Mouse (Mus musculus) megakaryocyte, embryonic 14.5 days (primary cell): ENCODE measurements around the gene Hes1. TPM values are rescaled to one million over a fixed set of nuclear protein-coding genes. Genes with fewer than 3 reads are reported as not detected.

Experiments
- H3K27me3 ChIP-seq: replicated peaks from 2 replicates; pipeline ENCODE3; 2012; ENCODE audit warnings: inconsistent platforms
- H3K36me3 ChIP-seq: replicated peaks from 2 replicates; pipeline ENCODE3; 2012; ENCODE audit warnings: low read length, inconsistent platforms, mixed read lengths
- H3K4me1 ChIP-seq: 2 replicates; pipeline ENCODE4 v1.6.1; 2012; ENCODE audit warnings: inconsistent platforms
- H3K4me3 ChIP-seq: replicated peaks from 2 replicates; pipeline ENCODE3; 2012; ENCODE audit warnings: moderate library complexity, mild to moderate bottlenecking, inconsistent platforms
- H3K9me3 ChIP-seq: 2 replicates; pipeline ENCODE4 v1.6.1; 2012; ENCODE audit warnings: inconsistent platforms
- FLI1 ChIP-seq: IDR thresholded peaks from 2 replicates; pipeline ENCODE4 v1.6.1; 2012; ENCODE audit warnings: low read length, inconsistent platforms, mixed read lengths
- GATA1 ChIP-seq: IDR thresholded peaks from 3 replicates; pipeline ENCODE4 v1.6.1; 2012; ENCODE audit warnings: mixed read lengths, low read length, inconsistent platforms, borderline replicate concordance
- polyA plus RNA-seq: library from polyadenylated mRNA; stranded (reverse); fragments of >175 nt; gene quantifications from 2 replicates; pipeline ENCODE4 v1.2.3, GENCODE M21; 2012; ENCODE audit warnings: low replicate concordance; ENCODE audit not compliant: insufficient read depth

The Hes1 gene
- polyA plus RNA-seq, 1 experiment: 35.1 TPM

DNA sequence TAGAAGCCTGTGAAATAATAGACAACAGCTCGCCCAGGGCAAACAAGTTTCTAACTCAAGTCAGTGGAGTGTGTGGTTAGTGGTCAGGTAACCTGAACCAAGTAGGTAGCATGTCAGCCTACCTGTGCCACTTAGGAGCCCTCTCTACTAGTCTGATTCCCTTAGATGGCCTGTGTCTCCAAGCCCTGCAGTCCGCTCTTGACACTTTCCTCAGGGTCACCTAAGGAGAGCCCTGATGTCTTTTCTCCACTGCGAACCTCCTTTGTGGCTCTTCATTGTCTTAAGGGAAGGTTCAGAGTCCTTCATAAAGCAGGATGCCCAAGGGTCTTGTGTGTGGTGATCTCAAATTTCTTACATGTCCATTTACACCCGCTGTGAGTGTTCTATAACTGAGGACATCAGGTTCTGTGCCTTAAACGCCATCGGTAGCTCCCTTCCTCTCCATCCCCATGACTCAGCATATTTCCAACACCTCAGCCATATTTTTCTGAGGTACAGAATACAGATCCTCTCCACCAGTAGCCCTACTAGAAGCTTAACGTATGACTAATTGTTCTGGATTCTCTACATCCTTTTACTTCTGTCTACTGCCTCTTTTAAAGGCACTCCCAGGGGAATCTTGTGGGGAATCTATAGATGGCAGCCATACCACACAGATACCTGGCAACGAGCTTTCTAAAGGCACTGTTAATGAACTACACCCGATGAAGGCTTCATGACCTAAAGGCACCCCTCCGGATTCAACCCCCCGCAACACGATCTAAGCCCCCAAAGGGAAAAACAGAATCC, 1.7 kb upstream of the Hes1 start:
- no peaks in the 10 kb centered on the region for H3K9me3 ChIP-seq
- peak overlapping the region; percentile 95 for H3K4me3 ChIP-seq
- peaks cover 51% of the 10 kb centered on the region for H3K27me3 ChIP-seq
- H3K4me1 ChIP-seq: peaks cover 78% of the 10 kb centered on the region
- H3K36me3 ChIP-seq: peaks cover 4% of the 10 kb centered on the region
- no peak for TF ChIP-seq FLI1
- no peak for TF ChIP-seq GATA1

DNA sequence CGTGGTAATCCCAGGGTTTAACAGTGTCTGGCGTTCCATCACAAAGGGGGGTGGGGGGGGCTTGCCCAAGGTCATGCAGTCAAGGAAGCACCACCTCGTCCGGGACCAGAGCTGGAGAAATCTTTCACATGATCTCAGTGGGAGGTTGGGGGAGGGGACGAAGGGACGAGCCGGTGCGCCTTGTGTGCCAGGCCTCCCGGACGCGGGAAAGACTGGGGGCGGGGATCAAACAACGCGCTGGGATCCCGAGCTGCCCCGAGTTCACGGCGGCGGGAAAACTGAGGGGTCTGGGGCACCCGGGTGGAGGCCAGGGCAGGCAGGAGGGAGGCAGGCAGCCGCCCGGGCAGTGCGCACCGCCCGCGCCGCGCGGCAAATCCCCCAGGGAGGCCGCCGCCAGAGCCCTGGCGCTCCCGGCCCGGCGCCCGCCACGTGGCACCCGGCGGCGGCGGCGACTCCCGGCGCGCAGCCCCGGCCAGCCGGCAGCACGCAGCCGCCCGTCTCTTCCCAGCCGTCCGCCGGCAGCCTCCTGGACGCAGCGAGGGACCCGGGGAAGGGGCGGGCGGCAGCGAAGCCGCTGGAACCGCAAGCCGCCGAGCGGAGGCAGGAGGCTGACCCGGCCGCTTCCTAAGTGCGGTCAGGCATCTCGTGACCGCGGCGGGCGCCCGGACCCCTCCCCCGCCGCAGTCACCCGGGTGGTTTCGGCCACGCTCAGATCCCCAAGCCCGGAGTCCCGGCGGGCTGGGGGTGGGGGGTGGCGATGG, 883 bp upstream of the Hes1 start:
- H3K27me3 ChIP-seq: peaks cover 52% of the 10 kb centered on the region
- H3K4me1 ChIP-seq: peaks cover 79% of the 10 kb centered on the region
- peaks cover 4% of the 10 kb centered on the region for H3K36me3 ChIP-seq
- H3K9me3 ChIP-seq: no peaks in the 10 kb centered on the region
- H3K4me3 ChIP-seq: peak overlapping the region; percentile 95
- TF ChIP-seq FLI1: no peak
- TF ChIP-seq GATA1: no peak

- Histone ChIP-seq H3K4me3 (peak overlapping the region; percentile 95), H3K27me3 (peaks cover 48% of the 10 kb centered on the region)
- TF ChIP-seq FLI1: no peak
- no peak for TF ChIP-seq GATA1
Measured at GRCm38 (mm10) chr16:30064613-30065012, 429 bp downstream of the Hes1 start.

DNA sequence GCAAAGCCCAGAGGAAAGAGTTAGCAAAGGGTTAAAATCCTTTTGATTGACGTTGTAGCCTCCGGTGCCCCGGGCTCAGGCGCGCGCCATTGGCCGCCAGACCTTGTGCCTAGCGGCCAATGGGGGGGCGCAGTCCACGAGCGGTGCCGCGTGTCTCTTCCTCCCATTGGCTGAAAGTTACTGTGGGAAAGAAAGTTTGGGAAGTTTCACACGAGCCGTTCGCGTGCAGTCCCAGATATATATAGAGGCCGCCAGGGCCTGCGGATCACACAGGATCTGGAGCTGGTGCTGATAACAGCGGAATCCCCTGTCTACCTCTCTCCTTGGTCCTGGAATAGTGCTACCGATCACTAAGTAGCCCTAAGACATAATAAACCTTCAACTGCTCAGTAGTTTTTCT, 893 bp downstream of the Hes1 start:
- no peak for TF ChIP-seq GATA1
- no peak for TF ChIP-seq FLI1
- Histone ChIP-seq H3K36me3 (peaks cover 4% of the 10 kb centered on the region), H3K4me1 (peaks cover 78% of the 10 kb centered on the region), H3K27me3 (peaks cover 46% of the 10 kb centered on the region), H3K4me3 (peak overlapping the region; percentile 95), H3K9me3 (no peaks in the 10 kb centered on the region)

More at GRCm38 (mm10) chr16:30064613-30065012, 429 bp downstream of the Hes1 start:
- H3K4me1 ChIP-seq: peaks cover 78% of the 10 kb centered on the region
- H3K9me3 ChIP-seq: no peaks in the 10 kb centered on the region
- peaks cover 4% of the 10 kb centered on the region for H3K36me3 ChIP-seq

DNA sequence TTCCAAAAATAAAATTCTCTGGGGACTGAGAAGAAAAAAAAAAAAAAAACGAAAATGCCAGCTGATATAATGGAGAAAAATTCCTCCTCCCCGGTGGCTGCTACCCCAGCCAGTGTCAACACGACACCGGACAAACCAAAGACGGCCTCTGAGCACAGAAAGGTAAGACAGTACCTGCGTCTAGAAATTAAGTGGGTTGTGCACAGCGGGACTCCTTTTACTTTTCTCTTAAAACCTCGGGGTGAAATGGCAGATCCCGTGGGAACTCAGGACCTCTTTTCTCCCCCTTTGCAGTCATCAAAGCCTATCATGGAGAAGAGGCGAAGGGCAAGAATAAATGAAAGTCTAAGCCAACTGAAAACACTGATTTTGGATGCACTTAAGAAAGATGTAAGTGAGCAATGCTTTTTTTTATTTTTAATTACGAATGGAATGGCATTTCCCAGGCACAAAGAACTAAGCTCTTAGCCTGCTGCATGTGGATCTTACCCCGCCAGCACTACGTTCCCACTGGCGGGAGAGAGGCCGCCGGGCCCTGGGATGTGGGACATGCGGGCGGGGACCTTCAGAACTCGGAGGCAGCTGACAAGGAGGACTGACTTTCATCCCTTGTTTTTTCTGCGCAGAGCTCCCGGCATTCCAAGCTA, 1.5 kb downstream of the Hes1 start:
- H3K4me3 ChIP-seq: peak overlapping the region; percentile 95
- H3K9me3 ChIP-seq: no peaks in the 10 kb centered on the region
- TF ChIP-seq FLI1: no peak
- TF ChIP-seq GATA1: no peak
- H3K27me3 ChIP-seq: peaks cover 41% of the 10 kb centered on the region
- H3K36me3 ChIP-seq: peaks cover 4% of the 10 kb centered on the region
- peaks cover 75% of the 10 kb centered on the region for H3K4me1 ChIP-seq

DNA sequence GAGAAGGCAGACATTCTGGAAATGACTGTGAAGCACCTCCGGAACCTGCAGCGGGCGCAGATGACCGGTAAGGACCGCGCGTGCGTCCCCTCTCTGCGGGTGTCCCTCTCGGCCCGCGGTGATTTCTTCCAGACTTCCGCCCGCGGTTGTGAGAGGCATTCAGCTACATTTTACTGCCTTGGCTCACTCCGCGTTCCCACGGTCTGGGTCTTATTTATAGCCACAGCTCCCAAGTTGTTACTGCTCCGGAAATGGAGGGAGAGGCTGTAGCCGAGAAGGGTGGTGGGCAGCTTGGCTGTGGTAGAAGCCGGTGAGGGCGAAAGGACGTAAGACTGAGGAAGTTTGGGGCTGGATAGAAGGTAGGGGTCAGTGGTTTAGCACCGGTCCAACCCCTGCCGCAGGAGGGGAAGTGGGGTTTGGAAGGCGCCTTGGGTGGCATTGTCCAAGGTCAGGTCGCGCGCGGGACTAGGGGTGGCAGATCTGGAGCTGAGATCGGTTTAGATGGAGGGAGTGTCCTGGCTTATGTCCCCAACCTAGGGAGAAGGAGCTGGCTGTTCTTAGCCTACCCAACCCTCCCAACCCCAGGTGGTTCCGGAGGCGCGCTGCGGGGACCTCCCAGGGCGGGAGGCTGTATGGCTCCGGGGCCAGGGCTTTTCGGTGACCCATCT, 2.1 kb downstream of the Hes1 start:
- H3K9me3 ChIP-seq: no peaks in the 10 kb centered on the region
- H3K4me3 ChIP-seq: peak overlapping the region; percentile 95
- H3K27me3 ChIP-seq: peaks cover 35% of the 10 kb centered on the region
- H3K36me3 ChIP-seq: peaks cover 4% of the 10 kb centered on the region
- H3K4me1 ChIP-seq: peaks cover 74% of the 10 kb centered on the region
- TF ChIP-seq GATA1 (no peak), FLI1 (no peak)

GRCm38 (mm10) chr16:30066852-30067301, 2.7 kb downstream of the Hes1 start:
- H3K9me3 ChIP-seq: no peaks in the 10 kb centered on the region
- peaks cover 73% of the 10 kb centered on the region for H3K4me1 ChIP-seq
- H3K27me3 ChIP-seq: peaks cover 34% of the 10 kb centered on the region

DNA sequence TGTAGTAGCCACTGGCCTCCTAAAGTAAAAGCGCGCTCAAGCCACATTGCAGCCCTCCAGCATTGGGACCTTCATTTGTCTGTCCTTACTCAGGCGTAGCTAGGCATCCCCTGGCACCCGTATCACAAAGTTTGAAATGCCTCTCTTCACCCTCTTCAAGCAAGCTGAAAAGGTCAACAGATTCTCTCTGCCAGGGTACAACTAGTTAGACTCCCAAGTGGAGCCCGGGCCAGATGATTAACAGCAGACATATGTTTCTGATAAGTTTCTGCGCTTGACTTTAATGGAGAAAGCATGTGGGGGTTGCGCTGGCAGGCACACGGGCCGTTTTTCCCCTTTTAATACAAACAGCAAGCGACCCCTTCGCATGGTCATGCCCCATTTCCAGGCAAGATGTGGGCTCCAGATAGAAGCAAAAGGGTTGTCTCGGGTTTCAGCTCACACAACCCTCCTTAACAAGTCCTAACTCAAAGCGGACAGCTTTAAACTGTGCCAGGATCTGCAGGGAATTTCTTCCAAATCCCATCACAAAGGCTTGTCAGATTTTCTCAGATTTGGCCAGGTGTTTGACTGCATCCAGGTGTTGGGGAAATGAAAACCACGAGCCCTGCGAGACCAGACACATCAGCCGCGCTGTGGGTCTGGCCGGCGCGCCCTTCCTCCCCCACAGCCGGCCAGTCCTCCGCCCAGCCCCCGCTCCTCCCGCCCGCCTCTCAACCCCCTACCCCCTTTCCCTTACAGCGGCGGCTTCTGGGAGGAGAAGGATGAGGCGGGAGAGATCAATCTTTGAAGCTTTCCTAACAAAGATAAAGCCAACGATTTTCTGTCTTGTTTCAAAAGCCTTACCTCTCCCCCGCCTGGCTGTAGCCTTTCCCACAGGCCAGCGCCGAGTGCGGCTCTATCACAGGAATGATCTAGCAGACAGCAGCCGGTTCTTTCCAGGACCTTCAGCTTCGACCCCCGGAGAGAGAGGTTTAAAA, 4.1 kb downstream of the Hes1 start:
- H3K36me3 ChIP-seq: peaks cover 4% of the 10 kb centered on the region
- peaks cover 60% of the 10 kb centered on the region for H3K4me1 ChIP-seq

More at GRCm38 (mm10) chr16:30066852-30067301, 2.7 kb downstream of the Hes1 start:
- Histone ChIP-seq H3K4me3 (peak overlapping the region; percentile 95), H3K36me3 (peaks cover 4% of the 10 kb centered on the region)
- no peak for TF ChIP-seq FLI1
- no peak for TF ChIP-seq GATA1

More for the DNA sequence above, 4.1 kb downstream of the Hes1 start:
- H3K9me3 ChIP-seq: no peaks in the 10 kb centered on the region
- peaks cover 21% of the 10 kb centered on the region for H3K27me3 ChIP-seq
- TF ChIP-seq FLI1 (no peak), GATA1 (no peak)
- H3K4me3 ChIP-seq: peak overlapping the region; percentile 85
